Mouse (Mus musculus) thymus, adult 18-20 months (tissue): Measurements from ENCODE around the gene 1700023F06Rik.

ENCODE experiments used
- DNase-seq, 2 experiments: peaks; one replicate each; pipeline ENCODE4 v3.0.0; 2022; ENCODE audit warnings: mixed read lengths in 2 of 2

1700023F06Rik gene

GRCm38 (mm10) chr11:103181349-103181748, 27.0 kb downstream of the 1700023F06Rik start:
- DNase-seq = no peak

GRCm38 (mm10) chr11:103180426-103180825, 27.9 kb downstream of the 1700023F06Rik start:
- no peak for DNase-seq

- no peak for DNase-seq
Measured at GRCm38 (mm10) chr11:103178748-103179147, 29.6 kb downstream of the 1700023F06Rik start.

- no peak for DNase-seq
Measured at GRCm38 (mm10) chr11:103177815-103178485, 30.4 kb downstream of the 1700023F06Rik start.

- DNase-seq = no peak
Measured at GRCm38 (mm10) chr11:103177216-103177615, 31.1 kb downstream of the 1700023F06Rik start.

GRCm38 (mm10) chr11:103176510-103176909, 31.8 kb downstream of the 1700023F06Rik start:
- DNase-seq = no peak

GRCm38 (mm10) chr11:103175688-103176442, 32.5 kb downstream of the 1700023F06Rik start:
- peak in 1 of 2 experiments; percentile 31 for DNase-seq

- peak; percentile 95 to 97 for DNase-seq
Measured at GRCm38 (mm10) chr11:103174891-103175391, 33.4 kb downstream of the 1700023F06Rik start.

- DNase-seq = peak in 1 of 2 experiments; percentile 38
Measured at GRCm38 (mm10) chr11:103174411-103174832, 33.9 kb downstream of the 1700023F06Rik start.

- peak in 1 of 2 experiments; percentile 40 for DNase-seq
Measured at GRCm38 (mm10) chr11:103173771-103174344, 34.5 kb downstream of the 1700023F06Rik start.

GRCm38 (mm10) chr11:103173041-103173770, 35.2 kb downstream of the 1700023F06Rik start:
- DNase-seq = peak in 1 of 2 experiments; percentile 12

GRCm38 (mm10) chr11:103172392-103173040, 35.8 kb downstream of the 1700023F06Rik start:
- DNase-seq = peak in 1 of 2 experiments; percentile 34

- DNase-seq = peak in 1 of 2 experiments; percentile 45
Measured at GRCm38 (mm10) chr11:103171703-103172391, 36.5 kb downstream of the 1700023F06Rik start.

- peak in 1 of 2 experiments; percentile 52 for DNase-seq
Measured at GRCm38 (mm10) chr11:103171286-103171620, 37.1 kb downstream of the 1700023F06Rik start.

GRCm38 (mm10) chr11:103170494-103171285, 37.7 kb downstream of the 1700023F06Rik start, which contains the start of gene Fmnl1:
Gene Fmnl1 (plus strand): TSS chr11:103171107.
- DNase-seq = peak; percentile 77 to 79

- DNase-seq = no peak
Measured at GRCm38 (mm10) chr11:103170111-103170493, 38.3 kb downstream of the 1700023F06Rik start.

- DNase-seq = no peak
Measured at GRCm38 (mm10) chr11:103169664-103170063, 38.7 kb downstream of the 1700023F06Rik start.

- DNase-seq = peak; percentile 54 to 71
Measured at GRCm38 (mm10) chr11:103168690-103169390, 39.5 kb downstream of the 1700023F06Rik start.

GRCm38 (mm10) chr11:103164391-103164790, 44.0 kb downstream of the 1700023F06Rik start:
- DNase-seq = peak in 1 of 2 experiments; percentile 26

- no peak for DNase-seq
Measured at GRCm38 (mm10) chr11:103162132-103162531, 46.2 kb downstream of the 1700023F06Rik start.
